Mouse (Mus musculus) myocyte (in vitro differentiated cells): ENCODE data around the gene C1s1.

Experiments
- CEBPB ChIP-seq: IDR thresholded peaks from 2 replicates; pipeline ENCODE4 v1.6.1; 2011; ENCODE audit warnings: mild to moderate bottlenecking, moderate library complexity; ENCODE audit not compliant: poor library complexity, insufficient read depth, severe bottlenecking
- E2F4 ChIP-seq: IDR thresholded peaks from one replicate; pipeline ENCODE4 v1.6.1; 2011; ENCODE audit warnings: mild to moderate bottlenecking, control low read depth, moderate library complexity; ENCODE audit not compliant: insufficient read depth
- MAX ChIP-seq: IDR thresholded peaks from one replicate; pipeline ENCODE4 v1.6.1; 2011; ENCODE audit warnings: low read depth, mild to moderate bottlenecking, control low read depth
- MYOD1 ChIP-seq, 3 experiments: IDR thresholded peaks; one replicate each; pipeline ENCODE4 v1.6.1; 2011; ENCODE audit warnings: control low read depth in 2 of 3, low read depth in 2 of 3, mild to moderate bottlenecking in 2 of 3, moderate library complexity in 1 of 3; ENCODE audit not compliant: insufficient read length in 2 of 3, control insufficient read depth in 1 of 3
- MYOG ChIP-seq, 3 experiments: IDR thresholded peaks; one replicate each; pipeline ENCODE4 v1.6.1; 2011; ENCODE audit warnings: control low read depth in 2 of 3, low read depth in 2 of 3, mild to moderate bottlenecking in 2 of 3; ENCODE audit not compliant: insufficient read length in 2 of 3, control insufficient read depth in 1 of 3, insufficient read depth in 1 of 3
- POLR2A ChIP-seq: IDR thresholded peaks from one replicate; pipeline ENCODE4 v1.6.1; 2011; ENCODE audit warnings: low read depth, mild to moderate bottlenecking, control low read depth, moderate library complexity; ENCODE audit not compliant: insufficient read length
- POLR2AphosphoS2 ChIP-seq: IDR thresholded peaks from one replicate; pipeline ENCODE4 v1.6.1; 2011; ENCODE audit warnings: low read depth, control low read depth; ENCODE audit not compliant: insufficient read length
- REST ChIP-seq: IDR thresholded peaks from one replicate; pipeline ENCODE4 v1.6.1; 2011; ENCODE audit warnings: mild to moderate bottlenecking, control low read depth, moderate library complexity; ENCODE audit not compliant: insufficient read depth, insufficient read length
- SRF ChIP-seq: IDR thresholded peaks from one replicate; pipeline ENCODE4 v1.6.1; 2011; ENCODE audit warnings: low read depth; ENCODE audit not compliant: control insufficient read depth, insufficient read length
- TCF12 ChIP-seq: IDR thresholded peaks from one replicate; pipeline ENCODE4 v1.6.1; 2011; ENCODE audit warnings: mild to moderate bottlenecking, control low read depth; ENCODE audit not compliant: poor library complexity, insufficient read depth, severe bottlenecking
- TCF3 ChIP-seq: IDR thresholded peaks from one replicate; pipeline ENCODE4 v1.6.1; 2011; ENCODE audit warnings: low read depth, control low read depth; ENCODE audit not compliant: insufficient read length
- USF1 ChIP-seq: IDR thresholded peaks from one replicate; pipeline ENCODE4 v1.6.1; 2011; ENCODE audit warnings: low read depth, mild to moderate bottlenecking, control low read depth, moderate library complexity

GRCm38 (mm10) chr6:124501473-124501872 lies 40.7 kb downstream of the C1s1 start:
- TF ChIP-seq USF1 = no peak
- no peak for TF ChIP-seq E2F4
- TF ChIP-seq POLR2A = no peak
- no peak for TF ChIP-seq MAX
- no peak for TF ChIP-seq POLR2AphosphoS2
- no peak for TF ChIP-seq TCF12
- TF ChIP-seq MYOG (IDR thresholded peaks at IDR 0.05; ENCODE audit: control insufficient read depth in 1 of 3, insufficient read depth in 1 of 3, insufficient read length in 2 of 3, low read depth in 2 of 3) = no peak
- TF ChIP-seq TCF3 = no peak
- no peak for TF ChIP-seq MYOD1 (IDR thresholded peaks at IDR 0.05; ENCODE audit: control insufficient read depth in 1 of 3, insufficient read length in 2 of 3, low read depth in 2 of 3)
- TF ChIP-seq CEBPB = no peak
- TF ChIP-seq REST = no peak
- no peak for TF ChIP-seq SRF
